Mouse (Mus musculus): Measurements from ENCODE around the gene Fmo5.

Gene Fmo5

GRCm38 (mm10) chr3:97680631-97681320 is 52.2 kb downstream of the Fmo5 start:
- peak; percentile 37 for DNase-seq (ENCODE audit: low read depth, low spot score)

GRCm38 (mm10) chr3:97681321-97682158 is 52.9 kb downstream of the Fmo5 start:
- DNase-seq (ENCODE audit: low read depth, low spot score) = peak; percentile 57

- no peak for DNase-seq (ENCODE audit: low read depth, low spot score)
These were observed 53.5 kb downstream of the Fmo5 start for GRCm38 (mm10) chr3:97682159-97682502.

- DNase-seq (ENCODE audit: low read depth, low spot score) = no peak
These were observed 54.0 kb downstream of the Fmo5 start for GRCm38 (mm10) chr3:97682576-97682975.

GRCm38 (mm10) chr3:97683560-97684195 is 55.1 kb downstream of the Fmo5 start:
- DNase-seq (ENCODE audit: low read depth, low spot score) = peak; percentile 9

GRCm38 (mm10) chr3:97686372-97687117 is 57.9 kb downstream of the Fmo5 start:
- DNase-seq (ENCODE audit: low read depth, low spot score) = no peak

GRCm38 (mm10) chr3:97689289-97689688 is 60.7 kb downstream of the Fmo5 start:
- no peak for DNase-seq (ENCODE audit: low read depth, low spot score)

- no peak for DNase-seq (ENCODE audit: low read depth, low spot score)
These were observed 62.0 kb downstream of the Fmo5 start for GRCm38 (mm10) chr3:97690590-97690989.

- no peak for DNase-seq (ENCODE audit: low read depth, low spot score)
These were observed 62.9 kb downstream of the Fmo5 start for GRCm38 (mm10) chr3:97691443-97692017.

- no peak for DNase-seq (ENCODE audit: low read depth, low spot score)
These were observed 65.2 kb downstream of the Fmo5 start for GRCm38 (mm10) chr3:97693806-97694205.

GRCm38 (mm10) chr3:97696866-97697265 is 68.3 kb downstream of the Fmo5 start:
- no peak for DNase-seq (ENCODE audit: low read depth, low spot score)

GRCm38 (mm10) chr3:97697291-97697690 is 68.7 kb downstream of the Fmo5 start:
- DNase-seq (ENCODE audit: low read depth, low spot score) = no peak

GRCm38 (mm10) chr3:97699061-97699460 is 70.5 kb downstream of the Fmo5 start:
- DNase-seq (ENCODE audit: low read depth, low spot score) = no peak

- DNase-seq (ENCODE audit: low read depth, low spot score) = no peak
These were observed 72.6 kb downstream of the Fmo5 start for GRCm38 (mm10) chr3:97701198-97701597.

GRCm38 (mm10) chr3:97702448-97703080 is 74.0 kb downstream of the Fmo5 start:
- no peak for DNase-seq (ENCODE audit: low read depth, low spot score)

Measured in embryo, embryonic 11.5 days (tissue).